Mouse (Mus musculus) frontal cortex, postnatal 25 days (tissue): ENCODE results near the gene Orai1.
"Not testable (repeated sequence)": the region's sequence is repeated elsewhere in the genome, so short reads cannot be mapped to it uniquely, and the experiment has no call there.

Experiments used
- DNase-seq, 2 experiments: peaks; one replicate each; pipeline ENCODE4 v3.0.0; 2022; ENCODE audit warnings: low spot score in 2 of 2

The Orai1 gene

GRCm38 (mm10) chr5:123014753-123015701, at the start of gene Orai1:
Gene Orai1 (plus strand): TSS chr5:123015074.
- peak; percentile 91 to 92 for DNase-seq

GRCm38 (mm10) chr5:122965427-122965826, 49.4 kb upstream of the Orai1 start:
- DNase-seq = no peak

- peak; percentile 58 to 66 for DNase-seq
These were observed 46.6 kb upstream of the Orai1 start for GRCm38 (mm10) chr5:122968322-122968721.

GRCm38 (mm10) chr5:122970056-122970455, 44.8 kb upstream of the Orai1 start:
- no peak for DNase-seq

- no peak for DNase-seq
These were observed 43.4 kb upstream of the Orai1 start for GRCm38 (mm10) chr5:122971438-122971837.

GRCm38 (mm10) chr5:122972116-122972515, 42.8 kb upstream of the Orai1 start:
- no peak for DNase-seq

GRCm38 (mm10) chr5:122974701-122975100, 40.2 kb upstream of the Orai1 start:
- DNase-seq = not testable (repeated sequence)

GRCm38 (mm10) chr5:122978970-122979369, 35.9 kb upstream of the Orai1 start:
- no peak for DNase-seq

GRCm38 (mm10) chr5:122984483-122984882, 30.4 kb upstream of the Orai1 start:
- no peak for DNase-seq

GRCm38 (mm10) chr5:122985276-122985675, 29.6 kb upstream of the Orai1 start:
- no peak for DNase-seq

- no peak for DNase-seq
These were observed 28.8 kb upstream of the Orai1 start for GRCm38 (mm10) chr5:122986091-122986493.

- no peak for DNase-seq
These were observed 27.5 kb upstream of the Orai1 start for GRCm38 (mm10) chr5:122987211-122988020.

- peak in 1 of 2 experiments; percentile 46 for DNase-seq
These were observed 26.7 kb upstream of the Orai1 start for GRCm38 (mm10) chr5:122988021-122988751.

- DNase-seq = peak; percentile 35 to 48
These were observed 25.8 kb upstream of the Orai1 start for GRCm38 (mm10) chr5:122989001-122989525.

- no peak for DNase-seq
These were observed 25.1 kb upstream of the Orai1 start, which contains the start of gene Kdm2b for GRCm38 (mm10) chr5:122989551-122990330. Gene Kdm2b (minus strand): TSS chr5:122989823.

- no peak for DNase-seq
These were observed 24.3 kb upstream of the Orai1 start for GRCm38 (mm10) chr5:122990411-122991160.

- no peak for DNase-seq
These were observed 23.4 kb upstream of the Orai1 start for GRCm38 (mm10) chr5:122991350-122992004.

- no peak for DNase-seq
These were observed 21.1 kb upstream of the Orai1 start for GRCm38 (mm10) chr5:122993811-122994210.

GRCm38 (mm10) chr5:122994303-122994846, 20.5 kb upstream of the Orai1 start:
- DNase-seq = peak; percentile 71 to 76
